Comparison of ENCODE assay signal across 30 mouse cellular contexts in genomic region chr4:140483134-140483533, GRCm38 (mm10).
"Had no signal": no experiment of that assay in that cellular context is flagged by ENCODE, and none has a peak within 500 bp of the region (broad histone marks: within the 10 kb centered on the region; RNA-seq: fewer than 3 reads in every experiment).

No protein-coding gene starts in this region.

- H3K4me3 ChIP-seq: limb, embryonic 12.5 days; limb, embryonic 15.5 days; liver, embryonic 12.5 days; liver, embryonic 13.5 days; liver, embryonic 15.5 days; lung, embryonic 15.5 days; megakaryocyte, embryonic 14.5 days; midbrain, embryonic 10.5 days; midbrain, embryonic 12.5 days; midbrain, embryonic 13.5 days; midbrain, embryonic 15.5 days; myocyte; neural tube, embryonic 12.5 days had no signal

- H3K9me3 ChIP-seq: limb, embryonic 12.5 days; limb, embryonic 15.5 days; liver, embryonic 12.5 days; liver, embryonic 13.5 days; liver, embryonic 15.5 days; lung, embryonic 15.5 days; midbrain, embryonic 10.5 days; midbrain, embryonic 12.5 days; midbrain, embryonic 13.5 days; midbrain, embryonic 15.5 days; neural tube, embryonic 12.5 days had no signal

- H3K27ac ChIP-seq: limb, embryonic 12.5 days; limb, embryonic 15.5 days; liver, embryonic 12.5 days; liver, embryonic 13.5 days; liver, embryonic 14.5 days; liver, embryonic 15.5 days; lung, embryonic 15.5 days; macrophage; midbrain, embryonic 10.5 days; midbrain, embryonic 12.5 days; midbrain, embryonic 13.5 days; midbrain, embryonic 15.5 days; neural tube, embryonic 12.5 days had no signal

- H3K36me3 ChIP-seq: limb, embryonic 12.5 days; limb, embryonic 15.5 days; liver, embryonic 12.5 days; liver, embryonic 13.5 days; liver, embryonic 15.5 days; lung, embryonic 15.5 days; midbrain, embryonic 10.5 days; midbrain, embryonic 12.5 days; midbrain, embryonic 13.5 days; midbrain, embryonic 15.5 days; neural tube, embryonic 12.5 days had no signal

- H3K4me2 ChIP-seq: limb, embryonic 12.5 days; limb, embryonic 15.5 days; liver, embryonic 11.5 days; liver, embryonic 12.5 days; liver, embryonic 13.5 days; liver, embryonic 15.5 days; lung, embryonic 14.5 days; lung, embryonic 15.5 days; midbrain, embryonic 11.5 days; midbrain, embryonic 12.5 days; midbrain, embryonic 13.5 days; midbrain, embryonic 15.5 days; neural tube, embryonic 12.5 days had no signal

- H3K9ac ChIP-seq: limb, embryonic 12.5 days; limb, embryonic 15.5 days; liver, embryonic 12.5 days; liver, embryonic 13.5 days; liver, embryonic 14.5 days; liver, embryonic 15.5 days; liver, postnatal 0 days; lung, embryonic 14.5 days; lung, embryonic 15.5 days; midbrain, embryonic 12.5 days; midbrain, embryonic 13.5 days; midbrain, embryonic 15.5 days; neural tube, embryonic 12.5 days had no signal

- DNase-seq: left cerebral cortex, postnatal 4 days; liver; liver, embryonic 13.5 days; liver, postnatal 0 days; lung, adult 18-20 months; lung, adult 2 months; lung, embryonic 14.5 days; lung, postnatal 10 days; lung, postnatal 14 days; lung, postnatal 36 days; lung, postnatal 4 days; midbrain, embryonic 14.5 days had no signal

- H3K27me3 ChIP-seq: limb, embryonic 15.5 days; liver, embryonic 12.5 days; liver, embryonic 13.5 days; liver, embryonic 15.5 days; lung, embryonic 15.5 days; midbrain, embryonic 15.5 days; neural tube, embryonic 12.5 days had no signal

- H3K4me1 ChIP-seq: liver, embryonic 12.5 days; liver, embryonic 13.5 days; liver, embryonic 15.5 days; megakaryocyte, embryonic 14.5 days had no signal

- ATAC-seq: liver, embryonic 12.5 days; liver, postnatal 0 days; lung, postnatal 0 days; midbrain, embryonic 13.5 days; midbrain, embryonic 15.5 days; midbrain, embryonic 16.5 days had no signal
